Mouse (Mus musculus) cerebellum, adult (tissue): ENCODE measurements around the gene Bsnd.

Experiments
- ATAC-seq: cut with Nextera tagmentation; 2 replicates; pipeline ENCODE4 v1.9.2; 2017; ENCODE audit warnings: mild to moderate bottlenecking, moderate library complexity, mixed read lengths; ENCODE audit not compliant: insufficient number of reproducible peaks, low FRiP score, low TSS enrichment

Gene Bsnd

GRCm38 (mm10) chr4:106492116-106492515, at the start of gene Bsnd:
Bsnd (minus strand) TSS chr4:106492283.
- no peak for ATAC-seq

GRCm38 (mm10) chr4:106541491-106541890, 49.4 kb upstream of the Bsnd start:
- no peak for ATAC-seq

GRCm38 (mm10) chr4:106539756-106540155, 47.7 kb upstream of the Bsnd start:
- ATAC-seq, result no peak

GRCm38 (mm10) chr4:106534256-106534655, 42.2 kb upstream of the Bsnd start:
- no peak for ATAC-seq

DNA sequence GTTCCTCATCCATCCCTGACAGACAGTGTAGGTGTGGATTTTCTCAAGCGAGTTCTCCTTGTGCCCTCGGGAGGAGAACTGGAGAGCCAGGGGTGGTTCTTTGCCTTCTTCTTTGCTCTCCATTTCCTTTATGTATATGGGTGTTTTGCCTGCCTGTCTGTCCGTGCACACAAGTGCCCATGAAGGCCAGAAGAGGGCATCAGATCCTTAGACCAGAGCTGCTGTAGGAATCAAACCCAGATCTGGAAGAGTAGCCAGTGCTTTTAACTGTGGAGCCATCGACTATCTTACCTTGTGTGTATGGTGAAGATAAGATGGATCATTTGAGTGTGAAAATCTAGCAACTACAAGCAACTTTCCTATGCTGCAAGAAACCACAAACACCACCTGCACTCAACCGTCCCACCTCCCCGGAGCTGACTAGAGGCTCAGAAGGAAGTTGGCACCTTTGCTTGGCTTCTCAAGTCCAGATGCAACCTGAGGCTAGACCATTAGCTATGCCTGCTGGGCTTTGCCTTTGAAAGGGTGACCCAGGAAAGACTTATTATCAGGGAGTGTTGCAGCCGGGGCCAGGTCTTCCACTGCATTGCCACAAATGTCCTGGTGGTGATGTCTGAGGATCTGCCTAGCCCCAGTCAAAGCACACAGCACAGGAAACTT, 41.5 kb upstream of the Bsnd start:
- no peak for ATAC-seq

- peak; percentile 38; the same call in 1 of the 2 replicates for ATAC-seq
Observed at GRCm38 (mm10) chr4:106530113-106530482, 38.0 kb upstream of the Bsnd start.

DNA sequence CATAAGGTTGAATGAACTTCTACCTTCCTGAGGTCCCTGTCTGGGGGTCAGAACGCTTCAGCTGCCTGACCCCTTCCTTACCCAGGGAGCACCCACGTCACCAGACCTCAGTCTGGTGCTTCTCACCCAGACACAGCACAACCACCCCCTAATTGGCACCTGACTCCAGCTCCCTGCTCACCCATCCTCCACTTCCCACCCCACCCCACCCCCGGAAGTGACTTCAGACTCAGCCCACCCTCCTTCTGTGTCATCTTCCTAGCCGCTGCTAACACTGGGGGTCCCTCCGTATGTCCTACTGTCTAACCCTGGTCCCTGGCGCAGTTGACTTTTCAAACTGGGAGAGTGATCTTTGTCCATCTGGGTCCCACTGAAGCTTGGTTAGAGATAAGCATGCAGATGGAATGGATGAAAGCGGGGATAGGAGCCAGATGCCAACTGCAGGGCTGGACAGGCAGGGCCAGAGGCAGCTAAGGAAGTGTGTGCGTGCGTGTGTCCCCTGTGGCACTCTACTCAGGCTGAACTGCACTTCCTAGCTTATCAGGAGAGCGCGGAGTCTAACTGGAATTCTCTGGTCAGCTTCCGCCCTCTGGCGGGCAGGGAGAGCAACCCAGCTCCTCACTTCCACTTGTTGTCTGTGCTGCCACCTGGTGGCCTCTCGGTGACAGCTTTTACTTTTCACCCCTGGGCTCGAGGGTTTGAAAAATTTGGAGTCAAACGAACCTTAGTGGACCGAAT, 37.5 kb upstream of the Bsnd start:
- peak; percentile 90 for ATAC-seq

GRCm38 (mm10) chr4:106527856-106528547, 35.9 kb upstream of the Bsnd start:
- no peak for ATAC-seq

DNA sequence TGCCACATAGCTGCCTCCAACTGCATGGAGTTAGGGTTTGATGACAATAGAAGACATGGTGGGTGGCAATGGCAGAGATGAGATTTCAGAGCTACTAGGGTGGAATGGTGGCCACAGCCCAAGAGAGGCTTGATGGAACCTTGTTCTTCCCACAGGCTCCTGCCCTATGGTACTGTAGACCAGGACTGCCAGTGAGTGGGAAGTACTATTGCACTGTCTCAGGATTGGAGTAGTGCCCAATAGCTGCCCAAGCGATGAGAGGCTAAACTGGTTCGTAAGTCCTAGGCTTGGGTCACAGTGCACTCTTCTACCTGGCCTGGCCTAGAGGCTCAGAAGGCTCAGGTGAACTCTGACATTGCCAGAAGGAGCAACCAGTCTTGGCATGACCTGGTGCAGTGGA, 32.9 kb upstream of the Bsnd start:
- no peak for ATAC-seq

DNA sequence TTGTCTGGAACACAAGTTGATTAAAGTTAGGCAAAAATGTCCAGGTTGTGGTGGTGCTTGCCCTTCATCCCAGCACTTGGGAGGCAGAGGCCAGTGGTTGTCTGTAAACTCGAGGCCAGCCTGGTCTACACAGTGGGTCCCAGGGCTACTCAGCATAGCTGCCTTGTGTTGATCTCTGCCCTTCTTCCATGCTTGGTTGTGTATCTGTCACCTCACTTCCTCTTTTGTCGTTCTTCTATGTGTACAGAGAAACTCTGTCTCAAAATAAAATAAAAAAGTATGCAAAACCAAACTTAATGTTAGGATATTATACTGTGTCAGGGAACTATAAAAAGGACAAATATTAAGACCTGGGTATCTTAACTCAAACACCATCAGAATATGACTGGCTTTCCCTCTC, 32.0 kb upstream of the Bsnd start:
- no peak for ATAC-seq

DNA sequence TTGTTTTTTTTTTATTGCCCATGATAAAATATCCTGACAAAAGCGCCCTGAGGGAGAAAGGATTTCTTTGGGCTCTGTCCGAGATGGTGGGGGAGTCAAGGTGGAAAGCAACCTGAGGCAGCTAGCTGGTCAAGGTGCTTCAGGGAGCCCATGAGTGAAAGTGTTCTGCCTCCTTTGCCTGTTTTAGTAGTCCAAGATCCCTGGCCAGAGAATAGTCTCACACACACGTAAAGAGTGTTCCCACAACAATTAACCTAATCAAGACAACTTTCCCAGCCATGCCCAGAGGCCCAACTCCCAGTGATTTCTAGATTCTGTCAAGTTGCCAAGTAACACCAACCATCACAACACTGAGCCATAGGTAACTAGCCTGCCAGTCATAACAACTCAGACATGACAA, 30.5 kb upstream of the Bsnd start:
- no peak for ATAC-seq

DNA sequence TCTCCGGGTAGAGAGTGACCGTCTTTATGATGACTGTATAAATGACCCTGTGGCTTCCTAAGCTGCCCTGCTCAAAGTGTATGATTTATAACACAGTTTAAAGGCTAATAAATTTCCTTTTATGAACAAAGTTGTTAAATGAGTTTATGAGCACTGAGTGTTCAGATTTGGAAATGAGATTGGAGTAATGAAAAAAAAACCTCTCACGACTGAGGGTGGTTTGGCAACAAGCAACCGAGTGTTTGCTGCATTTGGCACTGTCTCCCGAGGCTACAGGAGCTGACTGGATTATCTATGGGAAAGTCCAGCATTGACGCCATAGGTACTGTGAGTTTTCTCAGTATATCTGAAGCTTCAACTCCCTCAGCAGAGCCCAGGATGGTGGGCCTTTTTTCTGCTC, 22.5 kb upstream of the Bsnd start:
- no peak for ATAC-seq

GRCm38 (mm10) chr4:106509888-106510287, 17.8 kb upstream of the Bsnd start:
- ATAC-seq, result no peak

DNA sequence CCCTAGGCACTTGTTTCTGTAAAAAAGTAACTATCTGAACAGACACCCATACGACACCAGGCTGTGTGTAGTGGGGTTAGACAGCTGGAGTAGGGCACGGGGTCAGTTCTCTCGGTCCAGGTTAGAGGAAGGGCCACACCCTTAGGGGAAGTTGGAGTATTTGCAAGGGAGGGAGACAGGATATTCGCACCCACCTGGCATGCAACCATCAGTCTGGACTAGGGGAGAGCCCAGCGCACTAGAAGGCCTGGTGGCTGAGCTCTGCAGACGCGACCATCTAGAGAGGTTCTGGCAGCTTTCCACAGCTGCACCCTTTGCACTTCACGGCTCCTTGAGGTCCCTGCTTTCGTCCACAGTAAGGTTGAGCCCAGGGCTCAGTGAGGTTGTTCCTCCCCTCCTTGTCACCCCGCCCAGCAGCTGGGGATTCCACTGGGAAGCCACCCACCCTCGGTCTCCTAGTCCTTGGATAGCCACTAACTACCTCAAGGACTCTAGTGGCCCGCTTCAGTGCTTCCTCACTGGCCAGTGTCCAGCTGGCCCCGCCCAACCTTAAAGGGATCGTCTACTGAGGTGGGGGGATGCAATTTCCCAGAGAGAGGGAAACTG, 13.5 kb upstream of the Bsnd start:
- ATAC-seq, result no peak

DNA sequence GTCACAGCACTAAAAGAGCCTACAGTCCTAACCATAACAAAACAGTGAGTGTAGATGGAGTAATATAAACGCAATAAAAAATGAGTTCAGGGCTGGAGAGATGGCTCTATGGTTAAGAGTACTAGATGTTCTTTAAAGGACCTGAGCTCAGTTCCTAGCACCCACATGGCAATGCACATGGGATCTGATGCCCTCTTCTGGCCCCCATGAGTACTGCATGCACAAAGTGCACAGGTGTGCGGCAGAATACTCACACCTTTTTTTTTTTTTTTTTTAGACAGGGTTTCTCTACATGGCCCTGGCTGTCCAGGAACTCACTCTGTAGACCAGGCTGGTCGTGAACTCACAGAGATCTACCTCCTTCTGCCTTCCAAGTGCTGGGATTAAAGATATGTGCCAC, 11.5 kb upstream of the Bsnd start:
- no peak for ATAC-seq

DNA sequence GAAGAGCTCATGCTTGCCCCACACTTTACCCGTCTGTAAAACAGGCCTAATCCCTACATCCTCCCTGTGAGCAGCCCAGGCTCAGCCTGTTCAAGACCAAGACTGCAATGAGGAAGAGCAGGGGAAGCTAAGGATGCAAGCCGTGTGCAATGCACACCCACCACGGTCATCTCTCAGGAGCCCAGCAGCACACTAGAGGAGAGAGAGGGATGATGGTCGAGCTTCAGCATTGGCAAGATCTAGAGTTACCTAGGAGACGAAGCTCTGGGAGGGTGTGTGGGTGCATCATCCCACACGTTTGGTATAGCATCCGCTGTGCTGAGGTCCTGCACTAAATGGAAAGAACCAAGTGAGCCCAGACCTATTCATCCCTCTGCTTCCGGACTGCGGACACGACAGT, 8.0 kb upstream of the Bsnd start:
- no peak for ATAC-seq

DNA sequence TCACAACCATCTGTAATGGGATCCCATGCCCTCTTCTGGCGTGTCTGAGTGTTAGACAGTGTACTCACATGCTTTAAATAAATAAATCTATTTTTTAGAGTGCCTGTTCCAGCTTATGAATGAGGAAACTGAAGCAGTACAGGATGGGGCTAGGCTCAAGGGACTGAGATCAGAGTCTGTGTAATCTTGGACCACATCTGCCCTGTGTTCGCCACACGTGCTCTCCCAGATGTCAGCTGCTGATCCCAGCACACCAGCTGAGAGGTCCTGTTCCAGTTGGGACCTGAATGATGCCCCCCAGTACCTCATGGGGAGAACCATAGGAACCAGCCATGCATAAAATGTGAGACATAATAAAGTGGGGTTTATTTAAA, 6.4 kb upstream of the Bsnd start:
- ATAC-seq, result no peak

GRCm38 (mm10) chr4:106497776-106498470, 5.8 kb upstream of the Bsnd start:
- no peak for ATAC-seq

DNA sequence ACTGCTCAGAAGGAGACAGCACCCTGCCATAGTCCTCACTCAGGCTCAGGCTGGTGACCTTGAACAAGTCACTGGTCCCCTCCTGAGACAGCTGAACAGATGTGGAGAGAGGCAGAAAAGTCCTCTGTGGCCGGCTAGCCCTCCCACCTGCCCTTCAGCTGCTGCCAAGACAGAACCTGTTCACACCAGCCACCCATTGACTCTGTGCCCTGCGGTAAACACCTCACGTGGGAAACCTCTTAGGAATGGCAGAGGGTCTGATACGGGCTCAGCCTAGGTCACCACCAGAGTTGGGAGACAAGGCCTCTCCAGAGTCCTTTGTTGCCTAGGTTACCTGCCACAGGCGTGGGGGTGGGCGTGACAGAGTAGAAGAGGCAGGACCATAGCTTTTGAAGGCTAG, 4.8 kb upstream of the Bsnd start:
- no peak for ATAC-seq

GRCm38 (mm10) chr4:106493639-106494038, 1.6 kb upstream of the Bsnd start:
- ATAC-seq, result 0 out of 2 replicates have a peak, but pooled peaks have one; percentile 45

DNA sequence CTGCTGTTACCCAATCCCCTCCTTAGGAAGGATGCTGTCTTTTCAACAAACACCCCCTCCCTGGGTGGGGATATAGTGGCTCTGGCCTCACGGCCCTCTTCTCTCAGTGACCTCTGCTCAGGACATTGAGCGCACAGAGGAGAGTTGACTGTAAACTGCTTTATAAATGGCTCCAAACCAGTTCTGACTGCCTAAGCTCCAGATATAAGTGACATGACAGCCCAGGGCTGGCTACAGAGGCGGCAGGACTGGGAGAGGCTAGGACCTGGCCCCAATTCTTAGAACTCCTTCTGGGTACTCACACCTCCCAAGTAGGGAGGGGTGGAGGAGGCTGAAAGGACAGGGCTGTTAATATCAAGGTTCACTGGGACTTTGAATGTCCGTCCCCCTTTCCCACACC, 1.5 kb downstream of the Bsnd start:
- ATAC-seq, result no peak
